Mouse (Mus musculus) embryonic facial prominence, embryonic 11.5 days (tissue): Measurements from ENCODE around the gene Map9. TPM values are rescaled to one million over a fixed set of nuclear protein-coding genes. Genes with fewer than 3 reads are reported as not detected.

Experiments
- ATAC-seq: fragments of 200-750 bp; cut with Nextera tagmentation; replicated peaks from 2 replicates; pipeline ENCODE4 v1.8.0; 2017; ENCODE audit warnings: low read depth; ENCODE audit not compliant: insufficient number of reproducible peaks, low FRiP score, low TSS enrichment
- DNase-seq: peaks from one replicate; pipeline ENCODE4 v3.0.0-alpha.2; 2015; ENCODE audit warnings: low spot score
- H3K27ac ChIP-seq: fragments of 300-500 bp; sonication (generic); replicated peaks from 2 replicates; pipeline ENCODE4 v1.5.1; 2014; ENCODE audit warnings: mild to moderate bottlenecking, low read depth, low read length, control low read depth
- H3K27me3 ChIP-seq: fragments of 300-500 bp; sonication (generic); 2 replicates; pipeline ENCODE4 v1.6.1; 2014; ENCODE audit warnings: mild to moderate bottlenecking, low read length, moderate library complexity, mixed read lengths; ENCODE audit not compliant: control insufficient read depth, insufficient read depth
- H3K36me3 ChIP-seq: fragments of 300-500 bp; sonication (generic); replicated peaks from 2 replicates; pipeline ENCODE4 v1.6.1; 2014; ENCODE audit warnings: low read depth, mild to moderate bottlenecking, low read length, moderate library complexity, mixed read lengths; ENCODE audit not compliant: control insufficient read depth, insufficient read depth
- H3K4me1 ChIP-seq: fragments of 300-500 bp; sonication (generic); 2 replicates; pipeline ENCODE4 v1.6.1; 2014; ENCODE audit warnings: low read length, mixed read lengths; ENCODE audit not compliant: control insufficient read depth, insufficient read depth
- H3K4me2 ChIP-seq: fragments of 300-500 bp; sonication (generic); 2 replicates; pipeline ENCODE4 v1.6.1; 2014; ENCODE audit warnings: low read depth, mild to moderate bottlenecking, control low read depth, low read length, moderate library complexity
- H3K4me3 ChIP-seq: fragments of 300-500 bp; sonication (generic); 2 replicates; pipeline ENCODE4 v1.5.1; 2014; ENCODE audit warnings: low read depth, low read length, control low read depth
- H3K9ac ChIP-seq: fragments of 300-500 bp; sonication (generic); replicated peaks from 2 replicates; pipeline ENCODE4 v1.6.1; 2014; ENCODE audit warnings: mild to moderate bottlenecking, control low read depth, low read length
- H3K9me3 ChIP-seq: fragments of 300-500 bp; sonication (generic); replicated peaks from 2 replicates; pipeline ENCODE4 v1.6.1; 2016; ENCODE audit warnings: mild to moderate bottlenecking, low read length, inconsistent platforms, mixed read lengths; ENCODE audit not compliant: control insufficient read depth
- WGBS: fragments of 180-500 bp; shearing (Covaris S2); extraction: QIAGEN DNeasy Blood & Tissue Kit; methylation state at CpG from one replicate; pipeline ENCODE4 v1.1.7; 2014; 5-methylcytosine and 5-hydroxymethylcytosine counted together
- polyA plus RNA-seq: library from polyadenylated mRNA; unstranded; fragments of >200 nt; fragmentation: Nextera tagmentation; extraction: Ambion mirVana; gene quantifications from 2 replicates; pipeline ENCODE4 v1.2.1, GENCODE M21; 2014

The Map9 gene
- polyA plus RNA-seq, 1 experiment from 2014 or later = 13.6 TPM

DNA sequence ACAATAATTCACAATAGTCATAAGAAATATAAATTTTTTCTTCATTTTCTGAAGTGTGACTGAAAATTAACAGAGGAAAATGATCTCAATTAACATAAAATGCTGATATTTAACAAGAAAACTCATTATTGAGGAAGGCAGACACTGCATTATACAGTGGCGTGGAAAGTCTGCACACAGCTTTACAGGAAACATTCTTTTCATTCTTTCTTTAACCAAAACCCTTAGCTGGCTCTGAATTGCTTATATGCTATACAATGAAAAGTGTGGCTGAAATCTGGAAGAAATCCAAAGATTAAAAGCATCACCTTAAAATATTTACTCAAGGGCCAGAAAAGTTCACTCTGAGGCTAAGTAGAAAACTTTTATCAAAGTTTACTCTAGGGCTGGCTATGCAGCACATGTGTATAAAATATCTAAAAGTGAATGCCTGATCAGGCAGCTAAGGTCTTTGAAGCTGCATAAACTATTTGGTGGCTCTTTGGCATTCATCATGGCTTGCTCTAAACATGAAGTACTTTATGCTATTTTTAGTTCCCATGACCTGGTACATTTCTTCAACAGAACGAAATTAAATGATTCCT lies 9.5 kb upstream of the Map9 start:
- Histone ChIP-seq H3K4me1 (no peaks in the 10 kb centered on the region), H3K9me3 (no peaks in the 10 kb centered on the region), H3K4me3 (no peak overlapping the region), H3K36me3 (no peaks in the 10 kb centered on the region), H3K9ac (no peak overlapping the region), H3K27me3 (no peaks in the 10 kb centered on the region), H3K4me2 (no peak overlapping the region), H3K27ac (no peak overlapping the region)
- ATAC-seq = no peak
- 56% methylated on average over 2 of the region's 2 CpGs for WGBS
- no peak for DNase-seq

DNA sequence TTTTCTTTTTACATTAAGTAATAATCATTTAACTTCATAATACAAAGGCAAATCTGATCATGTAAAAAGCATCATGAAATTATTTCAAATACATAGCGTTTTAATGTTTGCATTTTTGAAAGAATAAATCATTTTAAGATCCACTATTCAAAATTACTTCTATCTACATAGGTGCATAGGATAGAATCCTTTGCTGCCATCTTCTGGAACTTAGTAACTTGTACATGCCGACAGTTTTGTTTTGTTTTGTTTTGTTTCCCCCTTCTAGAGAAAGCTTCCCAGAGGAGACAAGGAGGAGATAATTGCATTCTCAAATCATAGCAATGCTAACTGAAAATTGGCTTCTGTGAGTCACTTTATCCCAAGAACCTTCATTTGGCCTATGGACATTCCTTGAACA lies 7.5 kb upstream of the Map9 start:
- H3K4me1 ChIP-seq = no peaks in the 10 kb centered on the region
- ATAC-seq = no peak
- H3K9ac ChIP-seq = no peak overlapping the region
- no peak for DNase-seq
- no peaks in the 10 kb centered on the region for H3K9me3 ChIP-seq
- no peaks in the 10 kb centered on the region for H3K36me3 ChIP-seq
- WGBS = 37% methylated on average over 2 of the region's 2 CpGs
- H3K27ac ChIP-seq = no peak overlapping the region
- H3K27me3 ChIP-seq = no peaks in the 10 kb centered on the region
- no peak overlapping the region for H3K4me2 ChIP-seq
- no peak overlapping the region for H3K4me3 ChIP-seq

DNA sequence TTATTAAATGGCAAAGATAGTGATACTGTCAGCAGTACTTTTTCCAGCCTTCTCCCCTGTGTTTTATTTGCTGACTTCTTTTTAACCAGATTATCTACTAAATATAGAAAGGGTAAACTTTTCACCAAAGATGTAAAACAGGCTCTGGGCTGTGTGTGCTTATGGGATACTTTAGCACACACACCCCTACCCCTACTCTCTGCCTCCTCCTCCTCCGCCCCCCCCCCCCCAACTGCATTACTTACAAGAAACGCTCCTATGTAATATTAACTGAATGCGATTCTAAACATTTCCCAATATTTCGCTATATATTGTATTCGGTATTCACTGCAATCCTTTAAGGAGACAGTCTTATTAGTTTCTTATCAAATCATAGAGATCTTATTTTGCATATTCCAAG lies 504 bp upstream of the Map9 start:
- Histone ChIP-seq H3K9ac (peak overlapping the region; percentile 34; the same call in 1 of the 2 replicates), H3K27ac (no peak overlapping the region), H3K9me3 (no peaks in the 10 kb centered on the region)

DNA sequence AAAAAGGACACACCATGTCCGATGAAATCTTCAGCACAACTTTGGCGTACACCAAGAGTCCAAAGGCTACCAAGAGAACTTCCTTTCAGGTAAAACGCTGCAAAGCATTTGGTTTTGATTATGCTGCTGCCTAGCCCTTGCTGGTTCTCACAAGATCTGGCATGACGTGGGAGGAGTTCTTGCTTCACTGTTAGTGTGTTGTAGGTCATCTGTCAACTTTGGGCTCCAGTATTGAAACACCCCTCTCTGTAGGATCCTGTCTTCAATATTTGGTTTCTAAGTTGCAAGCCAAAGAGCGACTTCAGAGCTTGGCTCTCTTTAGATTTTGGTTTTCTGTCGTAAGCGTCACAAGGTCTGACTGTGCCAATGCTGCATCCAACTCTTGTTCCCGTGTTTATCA lies 1.2 kb downstream of the Map9 start:
- 73% methylated on average over 8 of the region's 8 CpGs for WGBS
- no peak overlapping the region for H3K9ac ChIP-seq

More for the DNA sequence above, 504 bp upstream of the Map9 start:
- Histone ChIP-seq H3K27me3 (no peaks in the 10 kb centered on the region), H3K4me1 (no peaks in the 10 kb centered on the region), H3K4me2 (peak overlapping the region; percentile 29), H3K4me3 (peak overlapping the region; percentile 75), H3K36me3 (no peaks in the 10 kb centered on the region)
- ATAC-seq (peak; percentile 9; the same call in 1 of the 2 replicates), DNase-seq (no peak)
- 2% methylated on average over 4 of the region's 5 CpGs for WGBS

DNA sequence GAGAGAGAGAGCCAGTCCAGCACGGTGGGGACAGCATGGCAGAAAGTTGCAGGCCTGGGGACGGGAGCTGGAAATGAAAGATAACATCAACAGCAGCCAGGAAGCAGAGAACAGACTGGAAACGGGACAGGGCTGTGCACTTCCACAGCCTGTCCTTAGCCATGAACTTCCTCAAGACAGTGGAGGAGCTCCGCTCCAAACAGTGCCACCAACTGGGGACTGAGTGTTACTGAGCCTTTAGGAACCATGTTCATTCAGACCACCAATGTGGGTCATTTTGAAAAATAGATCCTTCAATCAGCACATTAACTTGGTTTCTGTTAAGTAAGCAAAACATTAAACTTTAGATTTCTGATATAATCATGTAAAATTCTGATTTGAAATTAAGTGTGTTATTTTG lies 4.6 kb downstream of the Map9 start:
- WGBS = 38% methylated on average over 4 of the region's 4 CpGs
- Histone ChIP-seq H3K9me3 (no peaks in the 10 kb centered on the region), H3K27ac (no peak overlapping the region), H3K4me2 (no peak overlapping the region), H3K4me3 (no peak overlapping the region), H3K9ac (no peak overlapping the region), H3K4me1 (no peaks in the 10 kb centered on the region; the same call in 1 of the 2 replicates), H3K36me3 (no peaks in the 10 kb centered on the region), H3K27me3 (no peaks in the 10 kb centered on the region)
- ATAC-seq = no peak
- DNase-seq = peak; percentile 61

More for the DNA sequence above, 1.2 kb downstream of the Map9 start:
- Histone ChIP-seq H3K4me1 (no peaks in the 10 kb centered on the region), H3K27me3 (no peaks in the 10 kb centered on the region), H3K27ac (no peak overlapping the region), H3K9me3 (no peaks in the 10 kb centered on the region), H3K4me2 (no peak overlapping the region), H3K4me3 (no peak overlapping the region), H3K36me3 (no peaks in the 10 kb centered on the region)
- DNase-seq (peak; percentile 30), ATAC-seq (no peak)

DNA sequence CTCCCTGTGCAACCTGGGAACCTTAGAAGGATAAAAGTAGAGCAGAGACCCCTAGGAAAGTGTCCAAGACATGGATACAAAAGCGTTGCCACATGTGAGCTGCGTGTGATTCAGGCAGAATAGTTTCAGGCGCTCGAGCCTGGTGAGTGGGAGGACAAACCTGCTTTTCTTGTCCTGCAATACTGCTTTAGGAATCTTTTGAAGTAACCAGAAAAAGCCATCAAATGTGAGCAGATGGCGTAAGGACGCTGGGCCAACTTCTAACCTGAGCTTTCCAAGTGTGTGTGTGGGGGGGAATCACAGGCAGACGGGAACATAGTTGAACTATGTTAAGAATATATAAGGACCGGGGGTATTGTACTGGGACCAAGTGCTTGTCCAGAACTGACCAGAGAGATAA lies 6.7 kb downstream of the Map9 start:
- Histone ChIP-seq H3K4me3 (no peak overlapping the region), H3K9ac (no peak overlapping the region), H3K9me3 (no peaks in the 10 kb centered on the region), H3K4me2 (no peak overlapping the region), H3K4me1 (no peaks in the 10 kb centered on the region; the same call in 1 of the 2 replicates), H3K36me3 (no peaks in the 10 kb centered on the region), H3K27me3 (no peaks in the 10 kb centered on the region), H3K27ac (no peak overlapping the region)
- peak; percentile 9 for DNase-seq
- no peak for ATAC-seq
- WGBS = 85% methylated on average over 8 of the region's 8 CpGs

DNA sequence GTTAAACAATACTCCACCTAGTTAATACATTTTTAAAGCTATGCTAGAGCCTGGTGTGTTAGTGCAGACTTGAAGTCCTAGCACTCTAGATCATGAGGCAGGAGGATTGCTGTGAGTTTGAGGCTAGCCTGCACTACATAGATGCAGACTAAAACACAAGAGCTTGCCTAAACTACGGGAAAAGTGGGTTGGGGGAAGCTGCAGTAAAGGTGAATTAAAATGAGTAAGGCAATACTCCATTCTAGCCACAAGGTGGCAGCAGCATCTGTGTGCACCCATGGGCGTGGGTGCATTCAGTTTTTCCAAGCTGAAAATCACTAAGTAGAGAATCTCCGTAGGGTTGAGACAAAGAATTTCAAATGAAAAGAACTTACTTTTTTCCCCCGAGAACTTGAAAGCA lies 7.1 kb downstream of the Map9 start:
- Histone ChIP-seq H3K9ac (no peak overlapping the region), H3K36me3 (no peaks in the 10 kb centered on the region), H3K27me3 (no peaks in the 10 kb centered on the region), H3K9me3 (no peaks in the 10 kb centered on the region), H3K27ac (no peak overlapping the region), H3K4me3 (no peak overlapping the region), H3K4me1 (no peaks in the 10 kb centered on the region; the same call in 1 of the 2 replicates), H3K4me2 (no peak overlapping the region)
- DNase-seq (peak; percentile 69), ATAC-seq (0 out of 2 replicates have a peak, but pooled peaks have one; percentile 34)
- WGBS = 45% methylated on average over 4 of the region's 4 CpGs

DNA sequence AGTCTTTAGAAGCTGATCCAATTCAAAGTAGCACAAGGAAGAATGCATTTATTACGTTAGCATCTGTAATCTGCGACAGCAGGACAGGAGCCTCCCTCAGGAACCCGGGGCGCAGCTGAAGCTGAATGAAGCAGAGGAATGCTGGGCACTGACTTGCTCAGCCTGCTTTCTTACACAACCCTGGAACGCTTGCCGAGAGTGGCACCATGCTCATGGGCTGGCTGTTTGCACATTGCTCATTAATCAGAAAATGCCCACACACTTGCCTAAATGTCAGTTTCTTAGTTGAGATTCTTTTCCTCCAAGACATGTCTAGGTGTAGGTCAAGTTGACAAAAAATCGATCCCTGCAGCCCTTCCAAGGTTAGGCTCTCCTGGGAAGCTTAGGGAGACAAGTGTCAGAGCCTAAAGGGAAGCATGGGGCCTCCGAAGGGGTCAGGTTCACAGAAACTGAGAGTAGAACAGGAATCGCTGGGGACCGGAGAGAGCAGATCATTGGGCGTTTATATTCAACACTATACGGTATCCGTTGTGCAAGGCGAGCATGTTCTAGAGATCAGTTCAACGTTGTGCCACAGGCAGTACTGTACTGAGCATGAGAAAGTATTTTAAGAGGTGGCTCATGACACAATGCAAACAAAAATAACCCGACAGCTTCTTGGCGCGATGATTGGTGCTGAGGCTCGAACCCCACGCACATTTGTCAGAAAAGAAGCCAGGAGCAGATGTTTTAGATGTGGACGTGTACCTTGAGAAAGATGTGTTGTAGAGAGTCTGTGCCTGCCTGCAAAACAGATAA lies 11.4 kb downstream of the Map9 start:
- 81% methylated on average over 21 of the region's 21 CpGs for WGBS
- H3K4me2 ChIP-seq = no peak overlapping the region
- ATAC-seq = no peak
- H3K4me3 ChIP-seq = no peak overlapping the region
- no peaks in the 10 kb centered on the region for H3K36me3 ChIP-seq
- DNase-seq = no peak
- H3K4me1 ChIP-seq = no peaks in the 10 kb centered on the region; the same call in 1 of the 2 replicates
- no peaks in the 10 kb centered on the region for H3K9me3 ChIP-seq
- H3K27me3 ChIP-seq = no peaks in the 10 kb centered on the region
- H3K27ac ChIP-seq = no peak overlapping the region
- no peak overlapping the region for H3K9ac ChIP-seq
